Mouse (Mus musculus) c-Kit-positive CD71-positive TER-119-positive erythroid progenitor cells, embryonic 14.5 days (primary cell): ENCODE results near the gene Gm21961.
"Not testable (repeated sequence)": the region's sequence is repeated elsewhere in the genome, so short reads cannot be mapped to it uniquely, and the experiment has no call there.

Source experiments
- DNase-seq: peaks from one replicate; pipeline ENCODE4 v3.0.0-alpha.2; 2013; ENCODE audit warnings: low spot score

Gm21961 gene

DNA sequence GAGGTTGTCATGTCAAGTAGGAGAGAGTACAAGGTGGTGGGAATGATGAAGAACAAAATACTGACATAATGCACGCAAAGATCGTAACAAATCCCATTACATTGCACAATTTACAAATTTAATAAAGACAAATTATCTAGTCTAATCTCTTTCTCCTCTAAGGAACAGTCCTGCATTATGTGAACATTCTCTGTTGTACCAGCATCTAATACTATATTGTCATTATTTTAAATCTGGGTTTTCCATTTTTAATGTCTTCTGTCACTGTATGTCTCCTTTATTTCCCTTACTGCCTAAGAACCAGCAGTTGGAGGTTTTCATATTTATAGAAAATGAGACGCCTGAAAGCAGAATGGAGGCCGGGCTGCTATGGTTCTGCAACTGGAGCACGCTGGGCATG is at the start of gene Gm21961:
Gm21961 (minus strand) TSS at position 101 of the 400 bp plus-strand sequence.
- DNase-seq = no peak

GRCm38 (mm10) chr15:65041999-65042398 is 27.3 kb upstream of the Gm21961 start:
- DNase-seq = no peak

- not testable (repeated sequence) for DNase-seq
Observed at GRCm38 (mm10) chr15:65039216-65039615, 24.5 kb upstream of the Gm21961 start.

GRCm38 (mm10) chr15:65017971-65018370 is 3.3 kb upstream of the Gm21961 start:
- no peak for DNase-seq

GRCm38 (mm10) chr15:65006177-65006576 is 8.5 kb downstream of the Gm21961 start:
- no peak for DNase-seq

DNA sequence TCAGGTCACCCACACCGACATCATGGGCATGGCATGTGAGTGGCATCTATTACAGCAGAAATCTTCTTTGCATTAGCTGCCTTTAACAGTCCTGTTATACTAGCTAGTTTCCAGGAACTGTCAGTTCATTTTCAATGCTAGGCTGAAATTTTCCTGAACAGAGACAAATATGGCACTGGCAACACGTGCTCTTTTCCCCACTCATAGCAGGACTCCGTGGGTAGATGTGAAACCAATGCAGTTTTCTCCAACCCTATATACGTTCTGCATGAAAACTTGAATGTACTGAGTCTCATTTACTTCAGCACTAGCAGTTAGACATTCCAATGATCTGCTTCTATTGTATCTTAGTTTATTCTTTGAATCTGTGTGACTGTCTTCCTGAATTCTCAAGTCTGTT is 20.2 kb downstream of the Gm21961 start:
- DNase-seq = no peak

DNA sequence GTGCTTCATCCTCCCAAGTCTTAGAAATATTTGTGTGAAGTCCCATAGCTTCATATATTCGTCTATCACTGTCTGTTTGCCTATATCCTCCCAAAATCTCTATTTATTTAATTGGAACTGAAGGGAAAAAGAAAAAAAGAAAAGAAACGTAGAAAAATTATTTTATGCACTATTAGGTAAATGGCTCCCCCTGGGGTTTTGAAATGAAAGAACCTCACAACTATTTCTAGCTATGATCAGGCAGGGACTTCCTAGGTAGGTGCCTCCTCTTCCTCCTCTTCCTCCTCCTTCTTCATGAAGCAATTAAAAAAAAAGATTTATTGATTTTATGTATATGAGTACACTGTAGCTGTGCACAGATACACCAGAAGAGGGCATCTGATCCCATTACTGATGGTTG is 34.7 kb downstream of the Gm21961 start:
- DNase-seq = no peak

- no peak for DNase-seq
Observed at GRCm38 (mm10) chr15:64976044-64976805, 38.5 kb downstream of the Gm21961 start.
